Mouse (Mus musculus) T-helper 17 cell (primary cell): Measurements from ENCODE around the gene Uaca.

Experiments
- in situ Hi-C, 2 experiments: fragments of 300-600 bp; cut with MboI, MseI; formaldehyde crosslinking; loops; 1 replicate in 1 of 2; 2 replicates in 1 of 2; pipeline ENCODE4 v1.15.1; 2025; ENCODE audit warnings: high pct_unique_total_duplicates in 2 of 2

Uaca gene

DNA sequence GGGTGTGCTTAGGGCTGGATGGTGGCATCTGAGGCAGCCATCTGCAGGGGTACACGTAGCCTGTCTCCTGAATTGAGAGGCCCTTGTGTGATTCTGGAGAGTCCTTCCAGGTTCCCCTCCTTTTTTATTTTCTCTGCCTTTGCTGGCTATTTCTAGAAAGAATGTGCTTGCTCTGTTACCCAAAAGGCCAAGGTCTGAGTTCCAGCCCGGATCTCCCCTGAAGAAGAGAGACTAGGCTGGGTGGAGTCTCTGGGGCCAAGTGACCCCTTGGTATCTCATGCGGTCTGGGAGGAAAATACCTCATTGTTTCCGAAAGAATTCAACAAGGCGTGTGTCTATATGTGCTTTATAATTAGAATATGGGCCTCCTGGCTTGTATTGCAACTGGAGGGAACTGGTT, 41.8 kb downstream of the Uaca start:
- in situ Hi-C loops, result no loop called here

DNA sequence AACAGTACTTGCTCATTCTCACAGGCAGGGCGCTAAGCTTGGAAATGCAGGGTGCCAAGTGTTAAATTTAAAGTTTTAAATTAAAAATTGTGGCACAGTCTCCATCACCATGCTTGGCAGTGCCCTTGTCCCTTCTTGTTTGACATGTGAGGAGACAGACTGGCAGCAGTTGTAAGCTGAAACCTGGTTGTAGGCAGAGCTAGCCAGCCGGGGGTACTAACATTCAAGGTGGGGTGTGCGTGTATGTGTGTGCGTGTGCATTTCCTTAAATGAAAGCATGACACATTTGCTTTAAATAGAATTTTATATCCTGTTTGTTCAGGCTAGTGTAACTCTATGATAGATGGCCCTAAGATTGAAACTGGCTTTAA, 42.7 kb downstream of the Uaca start:
- in situ Hi-C loops, result no loop called here

DNA sequence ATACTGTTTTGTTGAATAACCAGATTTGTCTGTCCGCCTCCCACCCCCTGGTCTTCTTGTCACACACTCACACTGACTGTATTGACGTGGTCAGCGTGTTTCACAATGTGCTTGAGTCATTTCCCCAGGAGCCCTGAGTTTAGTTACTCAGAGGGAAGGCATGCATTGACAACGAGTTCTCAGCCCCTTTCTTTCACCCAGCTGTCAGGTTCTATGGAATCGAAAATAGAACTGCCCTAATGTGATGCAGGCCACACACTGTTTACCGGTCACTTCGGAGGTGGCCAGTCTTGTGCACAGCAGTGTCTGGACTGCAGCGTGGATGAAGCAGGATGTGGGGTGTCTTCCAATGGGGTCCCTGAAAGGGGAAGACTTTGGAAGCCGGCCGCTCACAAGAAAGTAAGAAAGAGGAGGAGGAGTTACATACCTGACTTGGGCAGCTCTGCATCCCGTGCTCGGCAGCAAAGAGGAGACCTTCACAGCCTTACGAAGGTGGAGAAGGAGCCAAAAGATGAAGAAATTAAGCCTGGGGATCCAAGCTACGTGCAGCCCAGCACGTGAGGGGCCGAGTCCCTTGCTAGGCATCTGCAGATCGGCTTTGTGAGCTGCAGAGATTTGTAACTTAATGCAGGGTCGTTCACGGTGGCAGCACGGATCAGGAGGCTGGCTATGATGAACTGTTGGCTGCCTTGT, 43.3 kb downstream of the Uaca start:
- in situ Hi-C loops, result no loop called here

DNA sequence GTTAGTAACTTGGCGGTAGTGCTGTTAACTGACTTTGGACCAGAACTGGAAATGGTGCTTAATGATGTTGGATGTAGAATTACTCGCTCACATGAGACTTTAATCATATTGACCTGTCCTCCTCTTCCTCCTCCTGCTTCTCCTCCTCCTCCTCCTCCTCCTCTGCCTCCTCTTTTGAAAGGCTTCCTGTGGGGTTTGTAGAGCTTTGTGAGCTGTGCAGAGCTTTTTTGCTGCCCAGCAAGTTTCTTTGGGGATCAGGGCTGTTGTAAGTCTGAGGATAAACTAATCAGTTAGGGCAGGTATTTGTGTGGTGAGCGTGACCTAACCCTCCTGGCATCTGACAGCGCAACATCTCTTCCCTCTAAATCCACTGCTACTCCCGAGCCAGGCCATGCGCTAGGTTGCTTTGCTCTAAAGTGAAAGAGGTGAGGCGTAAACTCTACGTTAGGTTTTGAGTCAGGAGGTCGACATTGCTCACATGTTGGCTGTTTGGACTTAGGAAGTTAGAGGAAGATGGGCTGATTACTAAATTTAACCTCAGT, 44.1 kb downstream of the Uaca start:
- in situ Hi-C loops, result no loop called here

DNA sequence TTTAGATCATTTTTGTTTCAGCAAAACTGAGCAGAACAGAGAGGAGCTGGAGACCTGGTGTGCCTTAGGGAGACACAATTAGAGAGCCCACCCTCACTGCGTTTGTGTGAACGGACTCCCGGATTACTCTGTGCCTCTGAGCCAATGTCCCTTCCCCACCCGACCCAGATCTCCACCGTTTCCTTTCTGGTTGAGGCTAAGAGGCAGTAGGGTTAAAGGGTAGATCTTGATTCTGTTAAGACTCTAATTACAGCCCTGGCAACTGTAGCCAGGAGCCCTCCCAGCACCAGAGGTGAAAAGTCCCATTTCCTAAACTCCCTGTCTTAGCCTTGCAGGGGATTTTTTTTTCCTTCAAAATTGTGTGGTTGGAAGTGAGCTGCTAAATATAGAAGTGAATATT, 47.1 kb downstream of the Uaca start:
- in situ Hi-C loops, result no loop called here

DNA sequence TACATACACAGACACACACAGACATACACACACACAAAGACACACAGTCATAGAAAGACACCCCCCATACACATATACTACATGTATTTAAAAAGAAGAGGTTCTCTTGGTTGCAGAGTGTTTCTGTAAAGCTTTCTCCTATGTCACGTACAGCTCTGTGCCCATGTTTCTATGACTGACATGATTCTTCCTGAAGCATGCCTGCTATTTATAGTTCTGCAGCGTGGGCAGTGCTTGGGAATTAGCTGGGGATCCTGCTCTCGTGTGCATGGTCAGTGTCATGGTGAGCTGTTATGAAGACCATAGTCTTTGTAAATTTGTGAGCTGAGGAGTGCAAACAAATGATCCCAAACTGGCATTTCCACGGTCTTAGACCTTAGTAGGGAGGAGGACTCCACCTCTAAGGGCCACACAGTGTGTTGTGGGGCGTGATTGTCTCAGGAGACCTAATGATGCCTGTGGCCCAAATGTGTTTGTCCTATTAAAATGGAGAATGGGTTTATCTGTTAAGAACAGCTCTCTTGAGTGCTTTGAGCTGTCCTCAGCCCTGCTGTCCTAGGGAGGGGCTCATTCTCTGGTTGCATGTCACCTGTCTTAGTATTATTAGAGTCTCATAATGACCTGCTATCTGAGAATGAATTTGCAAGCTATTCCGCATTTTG, 49.2 kb downstream of the Uaca start:
- in situ Hi-C loops, result no loop called here

DNA sequence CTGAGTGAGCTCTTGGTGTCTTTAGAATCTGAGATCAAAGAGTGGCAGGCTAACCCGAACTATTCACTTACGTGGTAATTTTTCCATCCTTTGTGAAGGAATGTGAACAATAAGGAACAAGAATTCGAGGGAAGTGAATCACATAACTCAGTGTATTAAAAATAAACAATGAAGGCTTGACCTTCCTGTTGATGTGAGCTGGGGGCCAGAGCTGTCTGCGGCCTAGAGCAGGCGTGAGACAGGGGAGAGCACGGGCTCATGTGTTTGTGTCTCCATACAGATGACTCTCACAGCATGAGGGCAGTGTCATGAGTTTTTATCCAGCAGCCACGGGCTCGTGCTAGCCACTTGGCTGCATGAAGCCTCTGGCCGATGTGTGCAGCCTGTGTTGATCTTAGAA, 54.4 kb downstream of the Uaca start:
- in situ Hi-C loops, result no loop called here

DNA sequence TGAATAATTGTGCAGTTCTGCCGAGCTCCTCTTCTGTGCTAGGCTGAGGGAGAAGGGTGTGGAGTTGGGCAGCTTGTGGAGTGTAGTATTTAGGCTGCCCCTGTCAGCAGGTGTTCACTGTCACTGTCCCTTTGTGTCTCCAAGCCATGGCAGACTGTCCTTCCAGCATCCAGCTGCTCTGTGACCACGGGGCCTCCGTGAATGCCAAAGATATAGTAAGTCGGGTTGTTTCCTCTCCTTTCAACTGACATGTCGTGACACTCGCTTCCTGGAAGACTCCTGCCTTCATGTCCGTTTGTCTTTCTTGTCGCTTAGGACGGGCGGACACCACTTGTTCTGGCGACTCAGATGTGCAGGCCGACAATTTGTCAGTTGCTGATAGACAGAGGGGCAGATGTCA, 55.6 kb downstream of the Uaca start:
- in situ Hi-C loops, result loop anchor here in 1 of 2 experiments (5.0 kb wide), 1 partner anchor 93 kb away; no protein-coding TSS in a partner anchor

DNA sequence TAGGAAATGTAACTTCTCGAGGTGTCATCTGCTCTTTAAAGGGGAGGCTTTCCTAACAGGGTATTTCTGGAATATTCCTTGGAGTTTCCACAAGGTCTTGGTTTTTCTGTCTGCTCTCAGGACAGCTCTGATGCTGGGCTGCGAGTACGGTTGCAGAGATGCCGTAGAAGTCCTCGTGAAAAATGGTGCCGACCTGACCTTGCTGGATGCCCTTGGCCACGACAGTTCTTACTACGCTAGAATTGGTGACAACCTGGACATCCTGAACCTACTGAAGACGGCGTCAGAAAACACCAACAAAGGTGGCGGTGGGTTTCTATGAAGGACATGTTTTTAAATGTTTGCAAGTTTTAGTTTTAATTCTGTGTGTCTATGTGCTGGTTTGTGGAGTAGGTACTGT, 59.9 kb downstream of the Uaca start:
- in situ Hi-C loops, result loop anchor here in 1 of 2 experiments (5.0 kb wide), 1 partner anchor 97 kb away; no protein-coding TSS in a partner anchor

DNA sequence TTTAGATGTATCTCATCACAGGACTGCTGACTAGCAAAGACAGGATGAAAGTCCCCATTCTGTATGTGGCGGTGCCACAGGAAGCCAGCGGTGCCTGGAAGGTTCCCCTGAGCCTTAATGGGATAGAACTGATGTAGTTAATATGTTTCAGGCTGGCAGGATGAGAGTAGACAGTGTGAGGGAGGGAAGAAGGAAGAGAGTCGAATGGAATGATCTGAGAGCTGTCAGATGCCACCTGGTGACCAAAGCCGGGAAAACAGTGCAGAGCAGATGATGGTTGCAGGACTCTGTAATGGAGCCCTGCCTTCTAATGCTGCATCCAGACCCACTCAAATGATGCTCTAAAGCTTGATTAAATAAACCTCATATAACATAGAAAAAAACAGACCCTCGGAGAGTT, 63.5 kb downstream of the Uaca start:
- in situ Hi-C loops, result no loop called here

DNA sequence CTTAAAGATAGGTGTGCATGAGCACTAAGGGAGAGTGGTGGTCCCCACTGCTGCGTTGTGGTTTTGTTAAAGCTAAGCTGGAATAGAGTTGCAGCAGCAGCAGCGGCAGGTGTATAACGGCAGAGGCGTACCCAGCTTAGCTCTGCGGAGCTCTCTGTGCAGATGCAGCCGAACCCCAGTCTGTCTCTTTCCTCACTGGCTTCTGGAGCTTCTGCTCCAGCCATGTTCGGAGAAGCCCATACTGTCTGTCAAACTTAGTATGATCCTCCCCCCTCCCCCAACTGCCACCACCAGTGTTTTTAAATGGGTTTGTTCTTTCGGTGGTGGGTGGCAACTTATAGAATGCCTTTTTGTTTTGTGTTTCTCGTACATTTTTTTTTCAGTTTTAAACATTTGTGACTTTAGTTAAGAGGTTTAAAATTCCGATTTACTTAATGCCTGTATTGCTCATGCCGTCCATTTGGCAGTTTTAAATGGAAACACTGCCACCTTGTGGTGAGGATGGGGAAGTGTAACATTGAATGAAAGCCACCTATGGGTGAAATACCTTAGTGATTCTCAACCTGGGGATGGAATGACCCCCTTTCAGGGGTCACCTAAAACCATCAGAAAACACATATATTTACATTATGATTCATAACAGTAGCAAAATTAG, 64.1 kb downstream of the Uaca start:
- in situ Hi-C loops, result no loop called here

DNA sequence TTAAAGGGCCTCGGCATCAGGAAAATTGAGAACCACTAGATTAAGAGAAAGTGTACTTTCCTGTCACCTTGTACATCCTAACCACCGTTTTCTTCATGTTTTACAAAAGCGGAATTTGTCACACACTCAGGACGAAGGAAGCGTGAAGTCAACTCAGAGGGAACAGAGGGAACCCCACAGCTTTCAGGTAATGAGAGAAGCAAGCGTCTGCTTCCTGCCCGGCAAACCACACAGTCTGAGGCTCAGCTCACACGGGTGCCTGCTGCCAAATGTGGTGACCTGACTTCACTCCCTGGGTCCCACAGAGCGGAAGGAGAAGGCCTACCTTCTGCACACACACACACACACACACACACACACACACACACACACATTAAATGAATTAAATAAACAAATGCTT, 64.7 kb downstream of the Uaca start:
- in situ Hi-C loops, result no loop called here

DNA sequence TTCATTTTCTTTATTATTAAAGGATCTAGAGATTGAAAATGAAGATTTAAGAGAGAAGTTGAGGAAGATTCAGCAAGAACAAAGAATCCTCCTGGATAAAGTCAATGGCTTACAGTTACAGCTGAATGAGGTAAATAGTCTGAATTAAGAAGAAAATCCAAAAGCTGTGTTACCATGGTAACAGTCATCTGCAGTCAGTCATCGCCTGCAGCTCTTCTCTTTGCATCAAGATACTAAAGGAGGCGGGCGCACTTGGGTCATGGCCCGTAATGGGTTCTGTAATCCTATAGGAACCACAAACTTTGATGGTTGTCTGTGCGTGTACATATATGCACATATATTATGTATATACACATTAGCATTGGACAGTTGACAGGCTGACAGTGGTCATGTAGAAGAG, 66.7 kb downstream of the Uaca start:
- in situ Hi-C loops, result loop anchor here in 1 of 2 experiments (5.0 kb wide), 1 partner anchor 109 kb away; no protein-coding TSS in a partner anchor

DNA sequence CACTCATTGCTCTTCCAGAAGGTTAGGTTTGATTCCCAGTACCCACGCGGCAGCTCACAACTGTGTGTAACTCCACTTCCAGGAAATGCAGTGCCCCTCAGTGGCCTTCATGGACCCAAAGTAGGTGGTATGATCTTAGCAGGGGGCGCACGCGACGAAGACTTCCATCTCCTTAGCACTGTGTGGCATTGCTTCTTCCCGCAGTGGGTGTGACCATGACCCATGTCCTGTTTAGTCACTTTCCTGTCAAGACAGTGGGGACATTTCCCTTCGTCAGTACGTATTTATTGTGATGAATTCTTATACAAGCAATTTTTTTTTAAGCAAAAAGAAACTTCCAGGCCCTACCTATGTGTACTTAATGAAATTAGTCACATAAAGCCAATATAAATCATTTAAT, 70.3 kb downstream of the Uaca start:
- in situ Hi-C loops, result loop anchor here in 1 of 2 experiments (5.0 kb wide), 1 partner anchor 112 kb away; no protein-coding TSS in a partner anchor

DNA sequence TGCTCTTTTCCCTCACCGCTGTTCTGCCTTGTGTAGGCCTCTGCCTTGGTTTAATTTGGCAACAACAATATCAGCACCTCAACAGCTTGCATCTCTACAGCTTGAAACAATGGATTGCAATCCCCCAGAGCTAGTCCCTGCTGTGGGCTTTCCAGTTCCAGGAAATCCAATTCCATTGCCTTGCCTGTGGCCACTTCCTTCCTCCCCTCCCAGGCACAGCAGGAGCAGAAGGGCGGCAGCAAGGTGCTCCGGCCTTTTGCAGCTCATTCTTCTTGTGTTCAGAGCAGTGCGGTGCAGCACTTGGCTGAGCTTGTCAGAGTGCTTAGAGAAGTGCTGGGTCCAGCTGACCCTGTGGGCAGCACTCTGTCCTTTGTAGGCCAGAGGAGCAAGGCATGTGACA, 71.5 kb downstream of the Uaca start:
- in situ Hi-C loops, result no loop called here

DNA sequence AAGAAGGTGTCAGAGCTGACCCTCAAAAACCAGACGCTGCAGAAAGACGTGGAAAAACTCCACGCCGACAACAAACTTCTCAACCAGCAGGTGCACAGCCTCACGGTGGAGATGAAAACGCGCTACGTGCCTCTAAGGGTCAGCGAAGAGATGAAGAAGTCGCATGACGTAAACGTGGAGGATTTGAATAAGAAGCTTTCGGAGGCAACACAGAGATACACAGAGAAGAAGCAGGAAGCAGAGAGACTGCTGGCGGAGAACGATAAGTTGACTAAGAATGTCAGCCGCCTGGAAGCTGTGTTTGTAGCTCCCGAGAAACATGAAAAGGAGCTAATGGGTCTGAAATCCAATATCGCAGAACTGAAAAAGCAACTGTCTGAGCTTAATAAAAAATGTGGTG, 76.1 kb downstream of the Uaca start:
- in situ Hi-C loops, result no loop called here

DNA sequence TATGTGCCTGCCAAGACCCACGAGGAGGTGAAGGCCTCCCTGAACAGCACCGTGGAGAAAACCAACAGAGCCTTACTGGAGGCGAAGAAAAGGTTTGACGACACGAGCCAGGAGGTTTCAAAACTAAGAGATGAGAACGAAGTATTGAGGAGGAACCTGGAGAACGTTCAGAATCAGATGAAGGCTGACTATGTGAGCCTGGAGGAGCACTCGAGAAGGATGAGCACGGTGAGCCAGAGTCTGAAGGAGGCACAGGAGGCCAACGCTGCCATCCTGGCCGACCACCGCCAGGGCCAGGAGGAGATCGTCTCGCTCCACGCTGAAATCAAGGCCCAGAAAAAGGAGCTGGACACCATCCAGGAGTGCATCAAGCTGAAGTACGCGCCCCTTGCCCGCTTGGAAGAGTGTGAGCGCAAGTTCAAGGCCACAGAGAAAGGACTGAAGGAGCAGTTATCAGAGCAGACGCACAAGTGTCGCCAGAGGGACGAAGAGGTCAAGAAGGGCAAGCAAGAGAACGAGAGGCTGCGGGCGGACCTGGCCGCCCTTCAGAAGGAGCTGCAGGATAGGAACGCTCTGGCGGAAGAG, 76.7 kb downstream of the Uaca start:
- in situ Hi-C loops, result no loop called here

DNA sequence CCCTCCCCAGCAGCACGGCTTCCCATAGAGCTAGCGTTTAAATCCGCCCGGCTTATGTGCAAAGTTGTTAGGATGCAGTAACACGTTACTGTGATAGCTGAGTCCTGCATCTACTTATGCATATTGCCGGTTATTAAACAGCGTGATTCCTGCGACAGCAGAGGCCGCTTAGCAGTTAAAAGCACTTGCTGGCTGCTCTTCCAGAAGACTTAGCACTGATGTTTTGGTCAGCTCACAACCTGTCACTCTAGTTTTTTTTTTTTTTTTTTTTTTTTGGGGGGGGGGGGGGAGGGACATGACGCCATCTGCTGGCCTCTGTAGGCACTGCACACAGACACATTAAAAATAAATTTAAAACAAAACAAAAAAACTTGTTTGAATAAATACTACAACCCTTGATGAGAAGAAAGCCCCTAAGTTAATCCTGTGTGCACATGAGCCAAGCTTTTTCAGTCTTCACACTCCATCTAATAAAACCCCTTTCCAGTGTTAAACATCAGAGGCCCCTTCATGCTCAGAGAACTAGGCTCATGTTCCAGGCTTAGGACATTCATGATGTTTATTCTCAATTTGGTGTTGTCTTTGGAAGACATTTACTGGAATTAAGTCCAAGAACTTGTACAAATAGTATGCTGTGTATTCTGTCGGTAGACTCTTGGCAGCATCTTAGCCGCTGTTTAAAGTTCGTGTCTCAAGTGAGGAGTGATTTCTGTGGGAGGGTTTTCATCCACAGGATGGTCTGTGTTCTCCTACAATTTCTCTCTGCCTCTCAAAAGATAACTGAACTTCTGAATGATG, 79.1 kb downstream of the Uaca start:
- in situ Hi-C loops, result no loop called here

DNA sequence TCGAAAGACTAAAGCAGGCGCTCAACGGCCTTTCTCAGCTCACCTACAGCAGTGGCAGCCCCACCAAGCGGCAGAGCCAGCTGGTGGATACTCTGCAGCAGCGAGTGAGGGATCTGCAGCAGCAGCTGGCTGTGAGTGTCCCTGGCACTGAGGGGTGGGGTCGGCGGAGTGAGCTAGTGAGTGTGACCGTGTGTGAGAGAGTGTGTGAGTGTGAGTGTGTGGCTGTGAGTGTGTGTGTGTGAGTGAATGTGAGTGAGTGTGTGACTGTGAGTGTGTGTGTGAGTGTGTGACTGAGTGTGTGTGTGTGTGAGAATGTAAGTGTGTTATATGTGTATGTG, 79.7 kb downstream of the Uaca start:
- in situ Hi-C loops, result no loop called here

DNA sequence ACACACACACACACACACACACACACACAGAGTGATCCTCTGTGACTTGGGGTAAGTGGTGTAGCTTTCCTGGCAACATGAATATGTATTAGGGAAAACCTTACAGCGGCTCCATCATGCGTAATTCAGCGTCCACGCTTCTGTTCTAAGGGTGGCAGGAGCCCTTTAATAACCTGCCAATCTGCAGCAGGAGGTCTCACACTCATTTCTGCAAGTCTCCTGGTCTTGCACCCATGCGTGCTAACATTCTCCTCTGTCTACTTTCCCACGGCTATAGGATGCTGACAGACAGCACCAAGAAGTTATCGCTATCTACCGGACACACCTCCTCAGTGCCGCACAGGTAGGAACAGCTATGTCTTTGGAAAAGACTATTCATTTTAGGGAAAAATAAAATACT, 81.7 kb downstream of the Uaca start:
- in situ Hi-C loops, result no loop called here

DNA sequence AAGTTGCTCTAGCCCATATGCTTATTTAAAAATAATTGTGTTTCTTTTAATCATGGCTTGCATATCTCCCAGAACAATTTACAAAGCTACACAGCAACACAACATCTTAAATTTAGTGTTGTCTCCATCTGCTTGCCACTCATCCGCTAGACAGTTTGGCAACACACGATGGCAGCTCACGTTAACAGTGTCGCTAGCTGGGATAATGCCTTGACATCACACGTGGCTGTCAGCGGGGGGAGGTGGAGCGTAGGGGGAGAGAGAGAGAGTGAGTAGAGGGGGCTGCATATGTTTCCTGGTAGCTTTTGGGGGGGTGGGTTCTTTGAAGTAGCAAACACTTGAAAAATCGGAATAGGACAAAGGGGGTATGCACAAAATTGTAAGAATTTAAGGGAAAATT, 82.2 kb downstream of the Uaca start:
- in situ Hi-C loops, result no loop called here
